Mouse (Mus musculus) layer of hippocampus, adult 2 months (tissue): ENCODE data around the gene Bhlhe23. TPM values are rescaled to one million over a fixed set of nuclear protein-coding genes. Genes with fewer than 3 reads are reported as not detected.

Source experiments
- DNase-seq, 2 experiments: peaks; one replicate each; pipeline ENCODE4 v3.0.0; 2022; ENCODE audit warnings: low spot score in 2 of 2
- H3K27ac ChIP-seq: fragments of 200-600 bp; 2 replicates; pipeline ENCODE4 v1.8.1; 2022
- H3K4me3 ChIP-seq: fragments of 200-600 bp; 2 replicates; pipeline ENCODE4 v1.8.1; 2022; ENCODE audit warnings: mild to moderate bottlenecking
- CTCF ChIP-seq: fragments of 200-600 bp; conservative IDR thresholded peaks from 2 replicates; pipeline ENCODE4 v1.8.1; 2022; ENCODE audit warnings: antibody characterized with exemption, mild to moderate bottlenecking, moderate library complexity
- total RNA-seq, 2 experiments: library from RNA; stranded (reverse); gene quantifications; 2 replicates each; pipeline ENCODE4 v1.2.3; 2021

The Bhlhe23 gene
- total RNA-seq, 2 experiments from 2014 or later = not detected

GRCm38 (mm10) chr2:180726658-180727442 is 49.9 kb downstream of the Bhlhe23 start:
- no peak for DNase-seq
- Histone ChIP-seq H3K27ac (no peak overlapping the region), H3K4me3 (no peak overlapping the region)
- TF ChIP-seq CTCF = no peak

- no peak overlapping the region for H3K4me3 ChIP-seq
- no peak for TF ChIP-seq CTCF
- DNase-seq = no peak
- no peak overlapping the region for H3K27ac ChIP-seq
Observed at GRCm38 (mm10) chr2:180725856-180726629, 50.7 kb downstream of the Bhlhe23 start.

GRCm38 (mm10) chr2:180725414-180725778 is 51.3 kb downstream of the Bhlhe23 start:
- Histone ChIP-seq H3K4me3 (peak overlapping the region; percentile 11; the same call in 1 of the 2 replicates), H3K27ac (no peak overlapping the region)
- TF ChIP-seq CTCF = no peak
- DNase-seq = no peak

- DNase-seq = no peak
- TF ChIP-seq CTCF = no peak
- H3K4me3 ChIP-seq = peak within 1 kb of the TSS; percentile 11; the same call in 1 of the 2 replicates
- H3K27ac ChIP-seq = no peak within 1 kb of the TSS
Observed at GRCm38 (mm10) chr2:180724585-180725413, 51.9 kb downstream of the Bhlhe23 start, which contains the start of gene Slc17a9. Slc17a9 (plus strand) TSS chr2:180725263.

Other genes with a start within 250 kb of the Bhlhe23 start
- gene Mrgbp, start 195.6 kb downstream of the Bhlhe23 start, total RNA-seq = 10 to 100 TPM; 19.4 to 23.4 TPM
- gene Ogfr, start 187.7 kb downstream of the Bhlhe23 start, total RNA-seq = 10 to 100 TPM; 36.2 to 40.6 TPM
- 10 to 100 TPM in 1 of 2 experiments, 1 to 10 TPM in 1; 6.8 to 10.4 TPM for gene Col9a3, start 179.1 kb downstream of the Bhlhe23 start, total RNA-seq
- gene Tcfl5, start 134.2 kb downstream of the Bhlhe23 start, total RNA-seq = under 1 TPM in 1 of 2 experiments, not detected in 1; 0.47 TPM
- 10 to 100 TPM; 58.3 to 60.7 TPM for gene Dido1, start 66.9 kb downstream of the Bhlhe23 start, total RNA-seq
- gene Gid8, start 66.8 kb downstream of the Bhlhe23 start, total RNA-seq = 10 to 100 TPM; 57.5 to 60.0 TPM
- gene Slc17a9, start 51.6 kb downstream of the Bhlhe23 start, total RNA-seq = under 1 TPM; 0.64 to 0.77 TPM
- gene Ythdf1, start 144.0 kb upstream of the Bhlhe23 start, total RNA-seq = 10 to 100 TPM; 54.1 to 54.2 TPM
- gene Birc7, start 152.1 kb upstream of the Bhlhe23 start, total RNA-seq = not detected
- gene Nkain4, start 177.8 kb upstream of the Bhlhe23 start, total RNA-seq = 10 to 100 TPM; 54.3 to 55.1 TPM
- gene Arfgap1, start 190.3 kb upstream of the Bhlhe23 start, total RNA-seq = 100 to 1,000 TPM; 139 to 144 TPM
- gene Col20a1, start 209.6 kb upstream of the Bhlhe23 start, total RNA-seq = 1 to 10 TPM; 2.7 to 5.4 TPM